Comparison of ENCODE assay signal across 12 mouse cellular contexts in genomic region chr5:89778610-89779009, GRCm38 (mm10).
DNase-seq lines count a peak whose midpoint lies in the region; ATAC-seq and TF ChIP-seq lines count a peak whose summit lies in the region.
"Had no signal": no experiment of that assay in that cellular context is flagged by ENCODE, and none has a peak within 500 bp of the region (broad histone marks: within the 10 kb centered on the region; RNA-seq: fewer than 3 reads in every experiment).

No protein-coding gene starts in this region.

- peak; percentile 51; the same call in 1 of the 2 replicates for ATAC-seq in forebrain, embryonic 15.5 days (replicated peaks)
- no peak for ATAC-seq in forebrain, embryonic 12.5 days (ENCODE audit: low FRiP score)
- peak; percentile 77 for ATAC-seq in kidney, embryonic 15.5 days (replicated peaks; ENCODE audit: low FRiP score)
- ATAC-seq: CD4-positive, CD25-positive, alpha-beta regulatory T cell, adult 4 months had no signal

- peak; percentile 11 to 33; a peak in 1 of 4 replicates for TF ChIP-seq EP300 in MEL (IDR thresholded peaks at IDR 0.05; ENCODE audit: low read depth in 1 of 2, low read length in 2 of 2)

- no peak overlapping the region for H3K4me3 ChIP-seq in forebrain, embryonic 15.5 days
- H3K4me3 ChIP-seq in forebrain, embryonic 12.5 days (replicated peaks) = no peak overlapping the region
- H3K4me3 ChIP-seq in kidney, embryonic 15.5 days (replicated peaks) = no peak overlapping the region
- no peak overlapping the region for H3K4me3 ChIP-seq in MEL (ENCODE audit: control insufficient read depth in 1 of 2, insufficient read depth in 1 of 2, low read depth in 2 of 2, low read length in 2 of 2)
- H3K4me3 ChIP-seq: heart, embryonic 15.5 days had no signal

- H3K36me3 ChIP-seq in forebrain, embryonic 15.5 days = no peaks in the 10 kb centered on the region
- H3K36me3 ChIP-seq in forebrain, embryonic 12.5 days (replicated peaks) = no peaks in the 10 kb centered on the region
- H3K36me3 ChIP-seq in kidney, embryonic 15.5 days = no peaks in the 10 kb centered on the region
- H3K36me3 ChIP-seq in MEL (ENCODE audit: control insufficient read depth in 1 of 2, insufficient read depth in 2 of 2, low read length in 2 of 2) = peaks cover 0 to 38% of the 10 kb centered on the region in 2 experiments; a peak in 3 of 4 replicates
- H3K36me3 ChIP-seq: heart, embryonic 15.5 days had no signal

- no peak overlapping the region for H3K4me2 ChIP-seq in forebrain, embryonic 15.5 days (replicated peaks)
- no peak overlapping the region for H3K4me2 ChIP-seq in forebrain, embryonic 12.5 days
- no peak overlapping the region for H3K4me2 ChIP-seq in kidney, embryonic 15.5 days
- H3K4me2 ChIP-seq: heart, embryonic 15.5 days had no signal

- H3K4me1 ChIP-seq in forebrain, embryonic 15.5 days = no peaks in the 10 kb centered on the region
- no peaks in the 10 kb centered on the region for H3K4me1 ChIP-seq in forebrain, embryonic 12.5 days
- H3K4me1 ChIP-seq in kidney, embryonic 15.5 days = no peaks in the 10 kb centered on the region
- peaks cover 19 to 25% of the 10 kb centered on the region in 2 experiments for H3K4me1 ChIP-seq in MEL (ENCODE audit: control insufficient read depth in 1 of 2, insufficient read depth in 2 of 2, low read length in 2 of 2)
- H3K4me1 ChIP-seq: heart, embryonic 15.5 days had no signal

- no peak for TF ChIP-seq POLR2A in MEL (IDR thresholded peaks at IDR 0.05; ENCODE audit: control insufficient read depth in 1 of 2, insufficient read depth in 1 of 2, low read depth in 1 of 2, low read length in 2 of 2, poor library complexity in 1 of 2)

- WGBS in forebrain, embryonic 15.5 days = 29% methylated on average over 2 of the region's 2 CpGs
- 70% methylated on average over 2 of the region's 2 CpGs for WGBS in forebrain, embryonic 12.5 days
- WGBS in kidney, embryonic 15.5 days = 12% methylated on average over 2 of the region's 2 CpGs

- H3K9me3 ChIP-seq in forebrain, embryonic 15.5 days = no peaks in the 10 kb centered on the region
- no peaks in the 10 kb centered on the region for H3K9me3 ChIP-seq in forebrain, embryonic 12.5 days
- no peaks in the 10 kb centered on the region for H3K9me3 ChIP-seq in kidney, embryonic 15.5 days (replicated peaks)
- H3K9me3 ChIP-seq in MEL (replicated peaks; ENCODE audit: insufficient read depth, low read length) = no peaks in the 10 kb centered on the region
- H3K9me3 ChIP-seq: heart, embryonic 15.5 days had no signal

- TF ChIP-seq RAD21 in MEL (IDR thresholded peaks at IDR 0.05; ENCODE audit: low read depth, low read length) = no peak

- H3K9ac ChIP-seq in forebrain, embryonic 15.5 days (replicated peaks) = no peak overlapping the region
- H3K9ac ChIP-seq in forebrain, embryonic 12.5 days = no peak overlapping the region
- H3K9ac ChIP-seq in kidney, embryonic 15.5 days = no peak overlapping the region
- no peak overlapping the region for H3K9ac ChIP-seq in MEL (ENCODE audit: control insufficient read depth, low read depth, low read length, poor library complexity, severe bottlenecking)
- H3K9ac ChIP-seq: heart, embryonic 15.5 days; liver, embryonic 14.5 days had no signal

- no peak overlapping the region for H3K27ac ChIP-seq in forebrain, embryonic 15.5 days (replicated peaks)
- no peak overlapping the region for H3K27ac ChIP-seq in forebrain, embryonic 12.5 days
- H3K27ac ChIP-seq in kidney, embryonic 15.5 days = no peak overlapping the region
- H3K27ac ChIP-seq in MEL (ENCODE audit: control insufficient read depth, low read depth, low read length) = peak overlapping the region; percentile 27; the same call in 1 of the 2 replicates
- H3K27ac ChIP-seq: heart, embryonic 15.5 days; liver, embryonic 14.5 days had no signal

- no peak for DNase-seq in kidney, adult 18-20 months
- peak; percentile 81 for DNase-seq in MEL (ENCODE audit: low read depth, low spot score)
- DNase-seq in cerebellum, adult 9-11 months = peak; percentile 5
- DNase-seq in retina, embryonic 14.5 days (ENCODE audit: low spot score) = no peak
- no peak for DNase-seq in layer of hippocampus, adult 18-20 months (ENCODE audit: low spot score in 2 of 2)
- DNase-seq: adrenal gland, postnatal 25 days had no signal

- no peak for TF ChIP-seq CTCF in MEL (IDR thresholded peaks at IDR 0.05 in 2 of 3, conservative IDR thresholded peaks at IDR 0.05 in 1 of 3; ENCODE audit: control insufficient read depth in 1 of 3, insufficient read depth in 1 of 3, low read depth in 2 of 3, low read length in 3 of 3, poor library complexity in 1 of 3, severe bottlenecking in 1 of 3)

- H3K79me2 ChIP-seq in MEL (ENCODE audit: control insufficient read depth, insufficient read depth, low read length, poor library complexity) = peaks cover 2% of the 10 kb centered on the region; the same call in 1 of the 2 replicates

- no peaks in the 10 kb centered on the region for H3K27me3 ChIP-seq in forebrain, embryonic 15.5 days
- no peaks in the 10 kb centered on the region for H3K27me3 ChIP-seq in forebrain, embryonic 12.5 days
- no peaks in the 10 kb centered on the region for H3K27me3 ChIP-seq in kidney, embryonic 15.5 days
- H3K27me3 ChIP-seq in MEL (ENCODE audit: control insufficient read depth in 1 of 2, insufficient read depth in 2 of 2, low read length in 2 of 2) = no peaks in the 10 kb centered on the region
- H3K27me3 ChIP-seq: heart, embryonic 15.5 days had no signal

TF ChIP-seq in MEL, 35 proteins besides CTCF, POLR2A, EP300 and RAD21:
- TF ChIP-seq POLR2AphosphoS2 (IDR thresholded peaks at IDR 0.05; ENCODE audit: low read length) = no peak

Comparison
In these comparisons a context has a peak if more than half of its experiments do, and no peak if none do; other contexts are left out.
1. DNase-seq: peak in MEL (single experiment) and cerebellum, adult 9-11 months (single experiment); none in kidney, adult 18-20 months (single experiment), retina, embryonic 14.5 days (single experiment) and layer of hippocampus, adult 18-20 months (0 of 2).